Mouse (Mus musculus) forebrain, embryonic 14.5 days (tissue): ENCODE results near the gene Sncg. TPM values are rescaled to one million over a fixed set of nuclear protein-coding genes. Genes with fewer than 3 reads are reported as not detected.

Experiments
- ATAC-seq: fragments of 200-750 bp; cut with Nextera tagmentation; 2 replicates; pipeline ENCODE4 v1.8.0; 2017; ENCODE audit warnings: mild to moderate bottlenecking, moderate library complexity
- DNase-seq: peaks from one replicate; pipeline ENCODE4 v3.0.0-alpha.2; 2015; ENCODE audit warnings: low spot score
- H3K27ac ChIP-seq: fragments of 300-500 bp; sonication (generic); 2 replicates; pipeline ENCODE4 v1.5.1; 2014; ENCODE audit warnings: low read depth, mild to moderate bottlenecking, control low read depth, low read length, moderate library complexity
- H3K27me3 ChIP-seq: fragments of 300-500 bp; sonication (generic); replicated peaks from 2 replicates; pipeline ENCODE4 v1.6.1; 2014; ENCODE audit warnings: low read length, control low read depth, mixed read lengths; ENCODE audit not compliant: control insufficient read depth, insufficient read depth
- H3K36me3 ChIP-seq: fragments of 300-500 bp; sonication (generic); 2 replicates; pipeline ENCODE4 v1.6.1; 2014; ENCODE audit warnings: low read length, control low read depth; ENCODE audit not compliant: control insufficient read depth, insufficient read depth
- H3K4me1 ChIP-seq: fragments of 300-500 bp; sonication (generic); 2 replicates; pipeline ENCODE4 v1.6.1; 2014; ENCODE audit warnings: antibody characterized with exemption, low read length, control low read depth; ENCODE audit not compliant: control insufficient read depth, insufficient read depth
- H3K4me2 ChIP-seq: fragments of 300-500 bp; sonication (generic); 2 replicates; pipeline ENCODE4 v1.6.1; 2014; ENCODE audit warnings: mild to moderate bottlenecking, control low read depth, low read length
- H3K4me3 ChIP-seq: fragments of 300-500 bp; sonication (generic); 2 replicates; pipeline ENCODE4 v1.5.1; 2014; ENCODE audit warnings: low read depth, low read length, control low read depth
- H3K9ac ChIP-seq: fragments of 300-500 bp; sonication (generic); 2 replicates; pipeline ENCODE4 v1.6.1; 2014; ENCODE audit warnings: mild to moderate bottlenecking, low read length, control low read depth, moderate library complexity
- H3K9me3 ChIP-seq: fragments of 300-500 bp; sonication (generic); replicated peaks from 2 replicates; pipeline ENCODE4 v1.6.1; 2016; ENCODE audit warnings: low read length, control low read depth, mixed read lengths; ENCODE audit not compliant: control insufficient read depth
- WGBS: fragments of 180-500 bp; shearing (Covaris S2); extraction: QIAGEN DNeasy Blood & Tissue Kit; methylation state at CpG from one replicate; pipeline ENCODE4 v1.1.7; 2014; 5-methylcytosine and 5-hydroxymethylcytosine counted together
- polyA plus RNA-seq: library from polyadenylated mRNA; unstranded; fragments of >200 nt; fragmentation: Nextera tagmentation; extraction: Ambion mirVana; gene quantifications from 2 replicates; pipeline ENCODE4 v1.2.1, GENCODE M21; 2014

Sncg gene
- polyA plus RNA-seq, 1 experiment from 2014 or later, result 4.0 TPM

GRCm38 (mm10) chr14:34353326-34353725, 21.3 kb downstream of the Sncg start:
- Histone ChIP-seq H3K4me3 (no peak overlapping the region), H3K4me1 (no peaks in the 10 kb centered on the region), H3K27ac (no peak overlapping the region), H3K9me3 (no peaks in the 10 kb centered on the region), H3K36me3 (no peaks in the 10 kb centered on the region), H3K9ac (no peak overlapping the region), H3K27me3 (no peaks in the 10 kb centered on the region), H3K4me2 (no peak overlapping the region)
- DNase-seq (no peak), ATAC-seq (no peak)
- WGBS, result 95% methylated on average over 3 of the region's 3 CpGs

GRCm38 (mm10) chr14:34352523-34352922, 22.1 kb downstream of the Sncg start:
- Histone ChIP-seq H3K9me3 (no peaks in the 10 kb centered on the region), H3K27ac (no peak overlapping the region), H3K27me3 (no peaks in the 10 kb centered on the region), H3K4me1 (no peaks in the 10 kb centered on the region), H3K4me3 (no peak overlapping the region), H3K4me2 (no peak overlapping the region), H3K36me3 (no peaks in the 10 kb centered on the region), H3K9ac (no peak overlapping the region)
- ATAC-seq (no peak), DNase-seq (no peak)
- 68% methylated on average over 6 of the region's 6 CpGs for WGBS

- no peak overlapping the region for H3K27ac ChIP-seq
- H3K9me3 ChIP-seq, result no peaks in the 10 kb centered on the region
- ATAC-seq (no peak), DNase-seq (no peak)
- H3K4me1 ChIP-seq, result no peaks in the 10 kb centered on the region
- H3K4me3 ChIP-seq, result no peak overlapping the region
- no peak overlapping the region for H3K4me2 ChIP-seq
- H3K9ac ChIP-seq, result no peak overlapping the region
- H3K36me3 ChIP-seq, result no peaks in the 10 kb centered on the region
- no peaks in the 10 kb centered on the region for H3K27me3 ChIP-seq
- WGBS, result 75% methylated on average over 3 of the region's 3 CpGs
Measured at GRCm38 (mm10) chr14:34351660-34352059, 22.9 kb downstream of the Sncg start.

GRCm38 (mm10) chr14:34349007-34349406, 25.6 kb downstream of the Sncg start:
- no peaks in the 10 kb centered on the region for H3K27me3 ChIP-seq
- ATAC-seq, result no peak

GRCm38 (mm10) chr14:34348301-34348700, 26.3 kb downstream of the Sncg start:
- peaks cover 11% of the 10 kb centered on the region for H3K36me3 ChIP-seq
- ATAC-seq, result no peak
- no peak overlapping the region for H3K4me2 ChIP-seq
- 85% methylated on average over 7 of the region's 7 CpGs for WGBS
- H3K9ac ChIP-seq, result no peak overlapping the region
- no peak overlapping the region for H3K27ac ChIP-seq
- H3K27me3 ChIP-seq, result no peaks in the 10 kb centered on the region
- no peak overlapping the region for H3K4me3 ChIP-seq
- no peak for DNase-seq
- H3K9me3 ChIP-seq, result no peaks in the 10 kb centered on the region
- no peaks in the 10 kb centered on the region for H3K4me1 ChIP-seq

More at GRCm38 (mm10) chr14:34349007-34349406, 25.6 kb downstream of the Sncg start:
- no peak overlapping the region for H3K4me2 ChIP-seq
- H3K9me3 ChIP-seq, result no peaks in the 10 kb centered on the region
- no peak for DNase-seq
- WGBS, result 88% methylated on average over 8 of the region's 8 CpGs
- peaks cover 8% of the 10 kb centered on the region; the same call in 1 of the 2 replicates for H3K36me3 ChIP-seq
- no peak overlapping the region for H3K4me3 ChIP-seq
- H3K27ac ChIP-seq, result no peak overlapping the region
- no peaks in the 10 kb centered on the region for H3K4me1 ChIP-seq
- no peak overlapping the region for H3K9ac ChIP-seq

- H3K9me3 ChIP-seq, result no peaks in the 10 kb centered on the region
- H3K9ac ChIP-seq, result no peak overlapping the region
- no peaks in the 10 kb centered on the region for H3K4me1 ChIP-seq
- no peaks in the 10 kb centered on the region for H3K27me3 ChIP-seq
- no peak overlapping the region for H3K4me3 ChIP-seq
- H3K36me3 ChIP-seq, result peaks cover 24% of the 10 kb centered on the region
- DNase-seq, result no peak
- ATAC-seq, result no peak
- WGBS, result 95% methylated on average over 5 of the region's 5 CpGs
- no peak overlapping the region for H3K27ac ChIP-seq
- H3K4me2 ChIP-seq, result no peak overlapping the region
Measured at GRCm38 (mm10) chr14:34347084-34347483, 27.5 kb downstream of the Sncg start.

- Histone ChIP-seq H3K27ac (no peak overlapping the region), H3K36me3 (peaks cover 35% of the 10 kb centered on the region), H3K4me2 (no peak overlapping the region), H3K4me3 (no peak overlapping the region), H3K27me3 (no peaks in the 10 kb centered on the region), H3K9ac (no peak overlapping the region), H3K4me1 (no peaks in the 10 kb centered on the region), H3K9me3 (no peaks in the 10 kb centered on the region)
- ATAC-seq (peak; percentile 15; the same call in 1 of the 2 replicates), DNase-seq (peak; percentile 7)
- 63% methylated on average over 12 of the region's 12 CpGs for WGBS
Measured at GRCm38 (mm10) chr14:34345771-34346566, 28.6 kb downstream of the Sncg start.

GRCm38 (mm10) chr14:34344361-34344760, 30.2 kb downstream of the Sncg start:
- ATAC-seq (no peak), DNase-seq (no peak)
- no peak overlapping the region for H3K9ac ChIP-seq
- no peak overlapping the region for H3K27ac ChIP-seq
- H3K27me3 ChIP-seq, result no peaks in the 10 kb centered on the region
- H3K9me3 ChIP-seq, result no peaks in the 10 kb centered on the region
- peaks cover 47% of the 10 kb centered on the region for H3K36me3 ChIP-seq
- H3K4me2 ChIP-seq, result no peak overlapping the region
- WGBS, result 76% methylated on average over 5 of the region's 5 CpGs
- H3K4me3 ChIP-seq, result no peak overlapping the region
- no peaks in the 10 kb centered on the region for H3K4me1 ChIP-seq

GRCm38 (mm10) chr14:34343078-34343477, 31.5 kb downstream of the Sncg start:
- Histone ChIP-seq H3K4me1 (no peaks in the 10 kb centered on the region), H3K9ac (no peak overlapping the region), H3K27me3 (no peaks in the 10 kb centered on the region), H3K4me2 (no peak overlapping the region), H3K4me3 (no peak overlapping the region), H3K27ac (no peak overlapping the region), H3K9me3 (no peaks in the 10 kb centered on the region), H3K36me3 (peaks cover 58% of the 10 kb centered on the region)
- ATAC-seq (no peak), DNase-seq (no peak)
- 92% methylated on average over 4 of the region's 4 CpGs for WGBS
